Mouse (Mus musculus) heart, adult 2 months (tissue): Measurements from ENCODE around the gene Cfap97d2.

ENCODE experiments used
- CTCF ChIP-seq: fragments of 200-600 bp; IDR thresholded peaks from 2 replicates; pipeline ENCODE4 v1.8.1; 2022; ENCODE audit warnings: antibody characterized with exemption, mild to moderate bottlenecking, moderate library complexity
- POLR2A ChIP-seq: fragments of 200-500 bp; IDR thresholded peaks from 2 replicates; pipeline ENCODE4 v1.6.1; 2011; ENCODE audit warnings: mild to moderate bottlenecking, low read depth, low read length, control low read depth; ENCODE audit not compliant: insufficient read depth

- TF ChIP-seq CTCF = no peak
- no peak for TF ChIP-seq POLR2A
Observed at GRCm38 (mm10) chr8:13780536-13780935, 74.8 kb downstream of the Cfap97d2 start.
